Mouse (Mus musculus) kidney, adult 2 months (tissue): Measurements from ENCODE around the gene Numb.

Experiments used
- CTCF ChIP-seq: fragments of 200-500 bp; conservative IDR thresholded peaks from 2 replicates; pipeline ENCODE4 v1.5.1; 2011; ENCODE audit warnings: low read depth, mild to moderate bottlenecking, control low read depth, low read length, moderate library complexity, mixed read lengths; ENCODE audit not compliant: insufficient read depth, insufficient read length
- POLR2A ChIP-seq: fragments of 200-500 bp; IDR thresholded peaks from one replicate; pipeline ENCODE4 v1.6.1; 2011; ENCODE audit warnings: low read depth, low read length, control low read depth

DNA sequence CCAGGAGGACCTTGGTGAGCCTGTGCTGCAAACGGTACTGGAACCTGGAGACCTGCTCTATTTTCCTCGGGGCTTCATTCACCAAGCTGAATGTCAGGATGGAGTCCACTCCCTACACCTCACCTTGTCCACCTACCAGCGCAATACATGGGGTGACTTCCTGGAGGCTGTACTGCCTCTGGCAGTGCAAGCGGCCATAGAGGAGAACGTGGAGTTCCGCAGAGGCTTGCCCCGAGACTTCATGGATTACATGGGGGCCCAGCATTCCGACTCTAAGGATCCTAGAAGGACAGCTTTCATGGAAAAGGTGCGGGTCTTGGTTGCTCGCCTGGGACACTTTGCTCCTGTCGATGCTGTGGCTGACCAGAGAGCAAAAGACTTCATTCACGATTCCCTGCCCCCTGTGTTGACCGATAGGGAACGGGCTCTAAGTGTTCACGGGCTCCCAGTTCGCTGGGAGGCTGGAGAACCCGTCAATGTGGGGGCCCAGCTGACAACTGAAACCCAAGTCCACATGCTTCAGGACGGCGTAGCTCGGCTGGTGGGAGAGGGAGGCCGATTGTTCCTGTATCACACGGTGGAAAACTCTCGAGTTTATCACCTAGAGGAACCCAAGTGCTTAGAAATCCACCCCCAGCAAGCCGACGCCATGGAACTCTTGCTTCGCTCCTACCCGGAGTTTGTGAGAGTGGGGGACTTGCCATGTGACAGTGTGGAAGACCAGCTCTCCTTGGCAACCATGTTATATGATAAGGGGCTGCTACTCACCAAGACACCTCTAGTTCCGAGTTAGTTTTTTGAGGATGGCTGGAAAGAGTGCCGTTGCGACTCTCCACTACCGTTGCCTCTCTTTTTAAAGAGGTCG is 30.2 kb upstream of the Numb start:
- TF ChIP-seq CTCF (no peak), POLR2A (no peak)
